Mouse (Mus musculus): ENCODE measurements around the gene Lst1. TPM values are rescaled to one million over a fixed set of nuclear protein-coding genes. Genes with fewer than 3 reads are reported as not detected.
A peak's percentile ranks its signal among the peaks of the same experiment; 100 is the strongest.

Lst1 gene
- total and polyA plus RNA-seq, 3 experiments, result 2.9 to 8.5 (median 8.4) TPM

- peak; percentile 77; the same call in 1 of the 2 replicates for TF ChIP-seq ZMIZ1 (IDR thresholded peaks at IDR 0.05; ENCODE audit: low read depth, low read length)
- no peak for TF ChIP-seq ZKSCAN1 (IDR thresholded peaks at IDR 0.05; ENCODE audit: borderline replicate concordance, low read depth, low read length)
- TF ChIP-seq CHD2 (IDR thresholded peaks at IDR 0.05; ENCODE audit: low read length), result peak; percentile 23; the same call in 1 of the 2 replicates
- no peak for TF ChIP-seq POLR2AphosphoS2 (IDR thresholded peaks at IDR 0.05; ENCODE audit: low read depth, low read length)
- TF ChIP-seq MEF2A (IDR thresholded peaks at IDR 0.05; ENCODE audit: borderline replicate concordance, low read depth, low read length), result no peak
- 0 out of 2 replicates have a peak, but pooled peaks have one; percentile 45 for TF ChIP-seq NELFE (IDR thresholded peaks at IDR 0.05; ENCODE audit: low read depth, low read length)
- no peak for TF ChIP-seq HCFC1 (IDR thresholded peaks at IDR 0.05; ENCODE audit: low read depth, low read length)
Measured at GRCm38 (mm10) chr17:35172445-35173234, 15.6 kb downstream of the Lst1 start (continued).

DNA sequence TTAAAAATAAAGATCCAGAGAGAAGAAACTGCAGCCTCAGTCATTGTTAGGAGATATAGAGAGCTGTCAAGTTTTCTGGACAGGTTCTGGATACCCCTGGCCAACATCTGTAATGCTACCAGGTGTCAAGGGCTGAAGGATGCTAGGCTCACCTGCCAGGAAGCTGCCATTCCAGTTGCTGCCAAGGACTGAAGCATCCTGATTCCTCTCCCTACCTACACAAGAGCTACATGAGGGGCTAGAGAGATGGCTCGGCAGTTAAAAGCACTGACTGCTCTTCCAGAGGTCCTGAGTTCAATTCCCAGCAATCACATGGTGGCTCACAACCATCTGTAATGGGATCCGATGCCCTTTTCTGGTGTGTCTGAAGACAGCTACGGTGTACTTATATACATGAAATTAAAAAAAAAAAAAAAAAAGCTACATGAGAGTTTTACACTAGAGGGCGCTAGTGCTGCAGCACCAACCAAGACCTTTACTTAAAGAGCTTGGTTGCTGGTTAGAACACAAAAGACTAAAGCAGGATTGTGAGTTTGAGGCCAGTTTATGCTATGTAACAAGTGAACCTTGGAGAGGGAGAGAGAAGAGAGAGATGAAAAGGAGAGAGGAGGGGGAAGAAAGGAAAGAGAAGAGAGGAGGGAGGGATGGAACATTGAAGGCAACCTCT, 19.6 kb downstream of the Lst1 start:
- DNase-seq (ENCODE audit: extremely low read depth), result peak; percentile 76
- TF ChIP-seq ELF1 (IDR thresholded peaks at IDR 0.05; ENCODE audit: low read depth, low read length), result no peak
- TF ChIP-seq ZNF384 (IDR thresholded peaks at IDR 0.05; ENCODE audit: low read depth, low read length), result peak; percentile 97
- peak; percentile 41 to 82; a peak in 2 of 4 replicates for TF ChIP-seq CTCF (conservative IDR thresholded peaks at IDR 0.05 in 1 of 2, IDR thresholded peaks at IDR 0.05 in 1 of 2; ENCODE audit: low read depth in 2 of 2, low read length in 2 of 2)
- no peak for TF ChIP-seq ZKSCAN1 (IDR thresholded peaks at IDR 0.05; ENCODE audit: borderline replicate concordance, low read depth, low read length)
- peak; percentile 57; the same call in 1 of the 2 replicates for TF ChIP-seq ZC3H11A (IDR thresholded peaks at IDR 0.05; ENCODE audit: low read depth, low read length)
- TF ChIP-seq NRF1 (IDR thresholded peaks at IDR 0.05; ENCODE audit: low read depth, low read length), result no peak
- peak; percentile 81 for TF ChIP-seq RAD21 (IDR thresholded peaks at IDR 0.05; ENCODE audit: low read depth, low read length)
- no peak for TF ChIP-seq BHLHE40 (IDR thresholded peaks at IDR 0.05; ENCODE audit: low read depth, low read length)
- TF ChIP-seq MAX (IDR thresholded peaks at IDR 0.05; ENCODE audit: low read length), result no peak
- TF ChIP-seq SMC3 (IDR thresholded peaks at IDR 0.05; ENCODE audit: low read depth, low read length), result peak; percentile 84
- in situ Hi-C loops (cut with MboI; ENCODE audit: low pct_ligation_motif_present, low pct_unique_long_range_greater_than_20kb, low sequenced_read_pairs), result no loop called here
- Histone ChIP-seq H3K27ac (ENCODE audit: insufficient read depth, low read depth) (no peak overlapping the region), H3K4me3 (replicated peaks in 1 of 3; ENCODE audit: low read depth in 2 of 3, low read length in 2 of 3, poor library complexity in 1 of 3) (no peak overlapping the region), H3K9ac (ENCODE audit: insufficient read depth, low read depth) (no peak overlapping the region), H3K27me3 (replicated peaks) (no peaks in the 10 kb centered on the region), H3K79me2 (replicated peaks; ENCODE audit: control insufficient read depth, extremely low read depth, insufficient read depth, poor library complexity, severe bottlenecking) (peaks cover 15% of the 10 kb centered on the region), H3K9me3 (replicated peaks; ENCODE audit: low read length) (no peaks in the 10 kb centered on the region), H3K4me2 (ENCODE audit: insufficient read depth, low read depth, poor library complexity, severe bottlenecking) (no peak overlapping the region), H3K36me3 (replicated peaks in 1 of 2; ENCODE audit: control insufficient read depth in 1 of 2, insufficient read depth in 1 of 2, low read length in 1 of 2) (peaks cover 0 to 5% of the 10 kb centered on the region in 2 experiments), H3K4me1 (ENCODE audit: control insufficient read depth in 1 of 2, insufficient read depth in 2 of 2) (peaks cover 11 to 44% of the 10 kb centered on the region in 2 experiments)
- dilution Hi-C loops (cut with MboI; ENCODE audit: extremely low pct_ligation_motif_present, extremely low pct_unique_long_range_greater_than_20kb, low sequenced_read_pairs), result no loop called here

Data from CH12.LX (cell line).